Mouse (Mus musculus) brain, adult 2 months (tissue): ENCODE measurements around the gene Dnm1l.
"Not testable (repeated sequence)": the region's sequence is repeated elsewhere in the genome, so short reads cannot be mapped to it uniquely, and the experiment has no call there.

Experiments used
- DNase-seq: peaks from one replicate; pipeline ENCODE4 v3.0.0; 2011; ENCODE audit warnings: low read depth, low spot score

Gene Dnm1l

GRCm38 (mm10) chr16:16358481-16359100 is at the start of gene Dnm1l:
TSS of gene Dnm1l (minus strand) at chr16:16358959.
- peak; percentile 97 for DNase-seq

- DNase-seq, result not testable (repeated sequence)
Observed at GRCm38 (mm10) chr16:16367217-16367616, 8.5 kb upstream of the Dnm1l start.

GRCm38 (mm10) chr16:16359101-16359482 is 333 bp upstream of the Dnm1l start:
- DNase-seq, result not testable (repeated sequence)

GRCm38 (mm10) chr16:16357908-16358307 is 851 bp downstream of the Dnm1l start:
- DNase-seq, result peak; percentile 34

- DNase-seq, result no peak
Observed at GRCm38 (mm10) chr16:16346420-16346819, 12.3 kb downstream of the Dnm1l start.

GRCm38 (mm10) chr16:16325775-16326336 is 32.9 kb downstream of the Dnm1l start:
- DNase-seq, result no peak

- DNase-seq, result no peak
Observed at GRCm38 (mm10) chr16:16311319-16311718, 47.4 kb downstream of the Dnm1l start.

GRCm38 (mm10) chr16:16303888-16304287 is 54.9 kb downstream of the Dnm1l start:
- peak; percentile 40 for DNase-seq

GRCm38 (mm10) chr16:16303138-16303827 is 55.5 kb downstream of the Dnm1l start:
- DNase-seq, result peak; percentile 52

- peak; percentile 98 for DNase-seq
Observed at GRCm38 (mm10) chr16:16302369-16303137, 56.2 kb downstream of the Dnm1l start, which contains the start of gene Yars2. TSS of gene Yars2 (plus strand) at chr16:16302965.

- no peak for DNase-seq
Observed at GRCm38 (mm10) chr16:16273752-16274151, 85.0 kb downstream of the Dnm1l start.

GRCm38 (mm10) chr16:16272978-16273377 is 85.8 kb downstream of the Dnm1l start:
- no peak for DNase-seq

GRCm38 (mm10) chr16:16262436-16262835 is 96.3 kb downstream of the Dnm1l start:
- DNase-seq, result no peak
